In genomic region chrX:137570321-137571195, GRCm38 (mm10) we compare ENCODE assay signal across 10 mouse cellular contexts. TPM values are rescaled to one million over a fixed set of nuclear protein-coding genes. Genes with fewer than 3 reads are reported as not detected.
DNase-seq lines count a peak whose midpoint lies in the region; ATAC-seq and TF ChIP-seq lines count a peak whose summit lies in the region.
"Had no signal": no experiment of that assay in that cellular context is flagged by ENCODE, and none has a peak within 500 bp of the region (broad histone marks: within the 10 kb centered on the region; RNA-seq: fewer than 3 reads in every experiment).

Il1rapl2 (plus strand) TSS chrX:137570608.

- H3K36me3 ChIP-seq in heart, adult 2 months (ENCODE audit: control insufficient read depth, insufficient read depth, low read length): no peaks in the 10 kb centered on the region
- H3K36me3 ChIP-seq in ES-Bruce4 (ENCODE audit: control insufficient read depth, insufficient read depth, low read length, poor library complexity, severe bottlenecking): no peaks in the 10 kb centered on the region
- no peaks in the 10 kb centered on the region for H3K36me3 ChIP-seq in hindbrain, embryonic 13.5 days

- intact Hi-C loops in heart, adult 2 months (cut with DNase I): no loop called here

- no peak within 1 kb of the TSS for H3K27ac ChIP-seq in heart, adult 2 months
- no peak within 1 kb of the TSS for H3K27ac ChIP-seq in ES-Bruce4 (ENCODE audit: insufficient read depth, low read length)
- no peak within 1 kb of the TSS for H3K27ac ChIP-seq in hindbrain, embryonic 13.5 days

- no peak within 1 kb of the TSS for H3K4me3 ChIP-seq in heart, adult 2 months
- peak within 1 kb of the TSS; percentile 53 for H3K4me3 ChIP-seq in ES-Bruce4 (ENCODE audit: low read depth, low read length)
- H3K4me3 ChIP-seq in hindbrain, embryonic 13.5 days: peak within 1 kb of the TSS; percentile 46

- H3K9me3 ChIP-seq in ES-Bruce4 (replicated peaks; ENCODE audit: control insufficient read depth, insufficient read depth, low read length, poor library complexity, severe bottlenecking): no peaks in the 10 kb centered on the region
- no peaks in the 10 kb centered on the region for H3K9me3 ChIP-seq in hindbrain, embryonic 13.5 days

- peak; percentile 26; the same call in 1 of the 2 replicates for TF ChIP-seq CTCF in heart, adult 2 months (IDR thresholded peaks at IDR 0.05)
- TF ChIP-seq CTCF in ES-Bruce4 (IDR thresholded peaks at IDR 0.05; ENCODE audit: low read depth, low read length): no peak

- no peak within 1 kb of the TSS for H3K9ac ChIP-seq in heart, adult 2 months (ENCODE audit: low read depth, low read length)
- H3K9ac ChIP-seq in ES-Bruce4 (ENCODE audit: low read depth, poor library complexity, severe bottlenecking): 0 out of 2 replicates have a peak within 1 kb of the TSS, but pooled peaks have one; percentile 49
- peak within 1 kb of the TSS; percentile 49 for H3K9ac ChIP-seq in hindbrain, embryonic 13.5 days

- no peak for TF ChIP-seq POLR2A in heart, adult 2 months (IDR thresholded peaks at IDR 0.05; ENCODE audit: insufficient read depth, low read depth, low read length)
- TF ChIP-seq POLR2A in ES-Bruce4 (IDR thresholded peaks at IDR 0.05; ENCODE audit: insufficient read depth, low read length): no peak

- peak; percentile 90 for ATAC-seq in hindbrain, embryonic 13.5 days (ENCODE audit: low FRiP score)
- no peak for ATAC-seq in activated CD4-positive, CD25-positive, alpha-beta regulatory T cell, adult 4 months

- DNase-seq in heart, adult 2 months: no peak
- DNase-seq in heart, adult 18-20 months: no peak
- DNase-seq in embryo, embryonic 9.5 days (ENCODE audit: extremely low spot score): peak; percentile 31
- DNase-seq in neural tube, embryonic 10.5 days (ENCODE audit: extremely low spot score, low spot score): peak; percentile 38
- no peak for DNase-seq in ovary, adult 18-20 months (ENCODE audit: low spot score)

- WGBS in heart, adult 2 months: 14% methylated on average over 44 of the region's 47 CpGs
- WGBS in hindbrain, embryonic 13.5 days: 22% methylated on average over 47 of the region's 47 CpGs

- H3K27me3 ChIP-seq in heart, adult 2 months (ENCODE audit: control insufficient read depth, insufficient read depth, low read length): peaks cover 2% of the 10 kb centered on the region
- H3K27me3 ChIP-seq in ES-Bruce4 (ENCODE audit: control insufficient read depth, insufficient read depth, low read length, poor library complexity, severe bottlenecking): no peaks in the 10 kb centered on the region; the same call in 1 of the 2 replicates
- peaks cover 37% of the 10 kb centered on the region for H3K27me3 ChIP-seq in hindbrain, embryonic 13.5 days

- H3K79me2 ChIP-seq in heart, adult 2 months (replicated peaks; ENCODE audit: control insufficient read depth, insufficient read depth, low read length): no peaks in the 10 kb centered on the region

- peak within 1 kb of the TSS; percentile 72 for H3K4me2 ChIP-seq in hindbrain, embryonic 13.5 days

- TF ChIP-seq EP300 in heart, adult 2 months (IDR thresholded peaks at IDR 0.05; ENCODE audit: insufficient read depth, low read depth, low read length): no peak
- no peak for TF ChIP-seq EP300 in ES-Bruce4 (IDR thresholded peaks at IDR 0.05; ENCODE audit: insufficient read depth, low read depth, low read length)

- H3K4me1 ChIP-seq in heart, adult 2 months (ENCODE audit: control insufficient read depth, insufficient read depth, low read length): no peaks in the 10 kb centered on the region
- H3K4me1 ChIP-seq in ES-Bruce4 (ENCODE audit: control insufficient read depth, insufficient read depth, low read length): no peaks in the 10 kb centered on the region
- peaks cover 7% of the 10 kb centered on the region; the same call in 1 of the 2 replicates for H3K4me1 ChIP-seq in hindbrain, embryonic 13.5 days (replicated peaks)

RNA-seq across cellular contexts. Expression of gene Il1rapl2, which starts in this region (rescaled TPM):
- not detected for total RNA-seq in heart, adult 2 months (2021)
- not detected in 2 replicates for polyA plus RNA-seq in heart, adult 2 months (2012; rRNA removed)
- not detected for total RNA-seq in heart, adult 18-20 months (2021)
- polyA plus RNA-seq in ES-Bruce4 (2011; ENCODE audit: insufficient read depth, insufficient read length, low read depth, missing spikeins): not detected in 2 replicates
- 2.3 and 3.5 TPM in 2 replicates for polyA plus RNA-seq in hindbrain, embryonic 13.5 days (2015; fragmentation: Nextera tagmentation; extraction: Ambion mirVana)
- under 1 TPM in 1 of 2 experiments, not detected in 1; 0.13 TPM for polyA plus RNA-seq in activated CD4-positive, CD25-positive, alpha-beta regulatory T cell, adult 4 months (2017; shearing (Covaris generic))
- total RNA-seq: MEL had no signal
- polyA plus RNA-seq: small intestine, adult 2 months had no signal

Comparison
In these comparisons a context has a peak if more than half of its experiments do, and no peak if none do; other contexts are left out.
1. DNase-seq: peak in embryo, embryonic 9.5 days (single experiment) and neural tube, embryonic 10.5 days (single experiment); none in heart, adult 2 months (0 of 2), heart, adult 18-20 months (0 of 2) and ovary, adult 18-20 months (single experiment).